Mouse (Mus musculus) A20 (cell line): ENCODE results near the gene Larp6.
A peak's percentile ranks its signal among the peaks of the same experiment; 100 is the strongest.

Experiments used
- DNase-seq: peaks from one replicate; pipeline ENCODE4 v3.0.0-alpha.2; 2011; ENCODE audit warnings: low read depth, low spot score

Gene Larp6

GRCm38 (mm10) chr9:60712771-60713541, at the start of gene Larp6:
TSS of gene Larp6 (plus strand) at chr9:60712989.
- DNase-seq = no peak

DNA sequence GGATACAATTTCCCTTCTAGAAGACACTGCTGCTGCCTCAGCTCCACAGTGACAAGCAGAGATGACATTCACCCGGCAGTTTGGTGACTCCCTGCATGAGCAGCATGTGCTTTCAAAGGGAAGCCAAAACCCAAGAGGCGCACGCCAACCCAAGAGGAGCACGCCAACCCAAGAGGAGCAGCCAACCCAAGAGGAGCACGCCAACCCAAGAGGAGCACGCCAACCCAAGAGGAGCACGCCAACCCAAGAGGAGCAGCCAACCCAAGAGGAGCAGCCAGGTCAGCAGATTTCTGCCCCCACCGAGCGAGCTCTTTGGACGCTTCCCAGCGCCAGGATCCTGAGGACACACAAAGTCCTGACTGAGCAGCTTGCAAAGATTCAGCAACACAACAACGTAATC, 48.4 kb upstream of the Larp6 start:
- no peak for DNase-seq

DNA sequence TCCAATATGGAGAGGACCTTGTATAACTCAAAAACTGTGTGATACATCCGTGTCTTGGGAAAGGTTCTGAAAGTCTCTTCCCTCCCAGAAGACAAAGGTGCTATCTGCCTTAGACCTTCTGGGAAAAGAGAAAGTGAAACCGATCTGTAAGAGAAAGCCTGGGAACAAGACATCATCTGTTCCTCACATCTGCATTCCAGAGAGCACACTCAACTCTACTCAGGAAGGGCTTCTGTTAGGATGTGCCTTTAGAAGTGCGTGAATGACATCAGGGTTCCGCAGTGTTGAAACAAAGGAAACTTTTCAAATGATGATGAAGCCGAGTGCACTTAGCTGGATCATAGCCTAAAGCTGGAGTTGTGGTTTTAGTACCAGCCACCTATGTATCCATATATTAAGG, 47.9 kb upstream of the Larp6 start:
- no peak for DNase-seq

DNA sequence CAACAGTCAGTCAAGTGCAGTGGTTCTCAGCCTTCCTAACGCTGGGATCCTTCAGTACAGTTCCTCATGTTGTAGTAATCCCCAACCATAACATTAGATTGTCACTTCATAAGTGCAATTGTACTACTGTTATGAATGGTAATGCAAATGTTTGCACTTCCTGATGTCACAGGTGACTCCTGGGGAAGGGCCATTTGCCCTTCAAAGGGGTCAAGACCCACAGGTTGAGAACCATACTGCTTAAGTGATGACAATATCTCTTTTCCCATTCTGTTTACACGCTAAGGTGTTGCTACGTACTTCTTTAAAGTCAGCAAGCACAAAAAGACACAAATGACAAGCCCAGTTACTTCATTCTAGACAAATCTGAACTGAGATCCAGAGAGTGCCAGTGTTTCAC, 47.3 kb upstream of the Larp6 start:
- DNase-seq = no peak

DNA sequence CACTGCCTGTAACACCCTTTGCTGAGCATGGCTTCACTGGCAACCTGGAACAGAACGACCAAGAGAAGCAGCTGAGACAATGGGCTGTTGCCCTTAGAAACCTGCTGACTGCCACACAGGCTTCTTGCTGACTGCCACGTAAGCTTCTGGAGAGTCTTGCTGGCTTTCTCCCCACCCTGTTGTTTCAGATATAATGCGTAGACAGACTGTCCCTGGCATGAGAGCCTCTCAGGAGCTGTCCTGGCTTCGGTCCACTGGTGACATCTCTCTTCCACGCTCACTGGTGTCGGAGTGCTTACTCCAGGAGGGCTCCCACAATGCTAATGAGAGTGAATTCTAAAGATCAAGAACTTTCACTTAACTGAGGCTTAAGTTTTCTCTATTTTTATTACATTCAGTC, 43.9 kb upstream of the Larp6 start:
- DNase-seq = no peak

- no peak for DNase-seq
Observed at GRCm38 (mm10) chr9:60672568-60672967, 40.2 kb upstream of the Larp6 start.

DNA sequence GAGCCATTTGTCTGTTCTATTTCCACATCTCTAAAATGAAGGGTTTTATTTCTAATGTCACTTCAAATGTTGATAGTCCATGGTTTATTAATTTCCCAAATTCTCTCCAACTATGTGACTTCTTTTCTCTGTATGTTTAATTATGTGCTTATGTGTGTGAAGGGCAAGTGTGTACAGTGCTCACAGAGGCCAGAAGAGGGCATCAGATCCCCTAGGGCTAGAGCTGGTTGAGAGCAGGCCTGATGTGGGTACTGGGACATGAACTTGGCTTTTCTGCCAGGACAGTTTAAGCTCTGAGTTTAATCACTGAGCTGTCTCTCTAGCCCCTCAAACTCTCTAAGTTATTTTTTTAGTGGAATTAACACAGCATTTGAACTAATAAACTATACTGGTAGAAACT, 38.0 kb upstream of the Larp6 start:
- DNase-seq = peak; percentile 30

GRCm38 (mm10) chr9:60676429-60676828, 36.4 kb upstream of the Larp6 start:
- no peak for DNase-seq

GRCm38 (mm10) chr9:60678913-60679312, 33.9 kb upstream of the Larp6 start:
- no peak for DNase-seq

DNA sequence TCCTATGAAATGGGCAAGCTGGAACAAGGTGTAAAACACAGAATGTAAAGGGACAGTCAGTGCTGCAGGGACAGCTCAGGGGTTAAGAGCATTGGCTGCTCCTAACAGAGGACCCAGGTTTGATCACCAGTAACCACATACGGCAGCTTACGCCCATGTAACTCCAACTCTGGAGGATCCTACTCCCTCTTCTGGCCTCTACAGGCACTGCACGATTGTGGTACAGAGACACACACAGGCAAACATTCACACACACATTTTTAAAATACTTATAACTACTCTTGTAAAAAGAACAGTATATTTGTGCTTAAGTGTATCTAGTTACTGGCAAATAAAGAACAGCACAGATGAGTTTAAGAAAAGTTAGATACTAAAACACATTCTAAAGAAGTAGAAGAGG, 31.8 kb upstream of the Larp6 start:
- DNase-seq = peak; percentile 36

- DNase-seq = no peak
Observed at GRCm38 (mm10) chr9:60682753-60683152, 30.0 kb upstream of the Larp6 start.

- no peak for DNase-seq
Observed at GRCm38 (mm10) chr9:60687415-60687814, 25.4 kb upstream of the Larp6 start.

DNA sequence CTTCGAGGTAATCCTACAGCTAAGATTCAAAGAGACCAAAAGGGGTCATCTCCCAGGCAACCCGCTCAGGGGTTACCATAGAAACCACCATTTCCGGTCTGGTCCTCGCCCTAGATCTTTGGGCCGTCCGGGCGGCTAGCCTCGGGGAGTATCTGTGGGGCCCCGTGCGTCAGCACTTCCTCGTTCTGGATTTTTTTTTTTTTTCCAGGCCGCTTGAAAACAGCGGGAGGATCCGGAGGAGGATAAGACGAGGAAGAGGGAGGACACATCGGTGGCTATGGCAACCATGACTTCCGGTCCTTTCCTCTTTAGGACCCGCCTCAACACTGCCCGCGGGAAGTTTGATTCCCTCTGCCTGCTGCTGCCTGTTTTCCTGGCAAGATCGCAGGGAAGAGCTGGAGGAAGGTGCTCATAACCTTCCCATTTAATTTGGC, 24.9 kb upstream of the Larp6 start, which contains the start of gene Lrrc49:
Gene Lrrc49, minus strand, starts transcription at position 268 of the 434 bp plus-strand sequence.
- peak; percentile 84 for DNase-seq

GRCm38 (mm10) chr9:60692624-60693023, 20.2 kb upstream of the Larp6 start:
- DNase-seq = no peak

DNA sequence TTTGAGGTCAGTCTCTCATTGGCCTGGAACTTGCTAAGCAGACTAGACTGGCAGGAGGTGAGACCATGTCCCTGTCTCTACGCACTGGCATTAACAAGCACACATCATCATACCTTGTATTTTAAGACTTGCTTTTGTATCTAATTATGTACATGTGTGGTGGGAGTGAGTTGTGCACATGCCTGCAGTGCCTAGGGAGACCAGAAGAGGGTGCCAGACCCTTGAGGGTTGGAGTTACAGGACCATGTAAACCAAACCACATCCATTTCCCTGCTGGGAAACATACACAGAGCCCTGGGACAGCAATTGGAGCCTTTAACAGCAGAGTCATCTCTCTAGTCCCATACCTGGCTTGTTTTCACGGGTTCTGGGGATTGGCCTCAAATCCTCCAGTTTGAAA, 18.8 kb upstream of the Larp6 start:
- DNase-seq = peak; percentile 42

DNA sequence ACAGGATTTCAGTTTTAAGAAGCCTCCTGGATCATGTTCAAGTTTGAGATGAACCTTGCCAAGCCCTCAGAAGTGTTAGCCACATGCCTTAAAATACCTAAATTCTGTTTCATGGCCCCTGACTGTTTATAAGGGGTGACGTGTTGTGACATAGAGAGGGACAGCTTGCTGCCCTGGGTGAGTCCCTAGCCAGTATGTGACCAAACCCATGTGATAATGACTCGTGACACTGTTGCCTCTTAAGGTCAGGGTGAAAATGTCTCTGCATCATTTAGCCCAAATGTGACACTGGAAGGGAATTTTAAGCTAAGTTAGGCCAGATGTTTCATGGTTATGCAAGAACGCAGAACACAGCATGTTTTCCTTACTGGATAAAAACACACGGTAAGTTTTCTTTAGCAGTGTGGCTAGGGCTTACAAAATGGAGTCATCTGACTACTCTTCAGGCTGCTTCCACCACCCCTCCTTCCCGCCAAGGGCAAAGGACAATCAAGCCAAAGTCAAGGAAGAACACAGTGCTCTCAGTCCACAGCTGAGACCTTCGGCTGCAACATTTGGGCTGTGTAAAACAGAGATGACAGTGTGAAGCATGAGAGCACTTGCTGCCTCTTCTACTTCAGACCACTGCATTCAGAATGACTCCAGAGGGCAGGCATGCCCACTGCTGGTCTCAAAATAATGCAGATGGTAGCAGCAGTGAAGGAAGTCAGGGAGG, 16.4 kb upstream of the Larp6 start:
- no peak for DNase-seq

- DNase-seq = no peak
Observed at GRCm38 (mm10) chr9:60699581-60700231, 13.1 kb upstream of the Larp6 start.

- no peak for DNase-seq
Observed at GRCm38 (mm10) chr9:60707594-60707993, 5.2 kb upstream of the Larp6 start.

DNA sequence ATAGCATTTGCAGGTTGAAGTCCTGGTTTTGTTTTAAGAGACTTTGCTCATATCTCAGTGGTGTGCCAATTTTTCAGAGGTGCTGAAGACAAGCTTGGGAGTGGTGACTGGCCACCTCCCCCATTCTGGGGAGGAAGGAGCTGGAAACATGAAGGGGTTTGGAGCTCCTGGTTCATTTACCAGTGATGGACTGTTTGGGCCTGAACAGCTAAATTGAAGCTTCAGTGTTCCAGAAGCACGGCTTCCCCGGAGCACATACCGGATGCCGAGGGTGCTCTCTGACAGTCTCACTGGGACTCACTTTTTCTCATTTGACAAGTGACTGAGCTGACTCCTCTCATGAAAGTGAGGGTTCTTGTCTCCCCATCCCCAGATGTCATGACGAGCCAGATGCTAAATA, 4.2 kb upstream of the Larp6 start:
- DNase-seq = no peak

DNA sequence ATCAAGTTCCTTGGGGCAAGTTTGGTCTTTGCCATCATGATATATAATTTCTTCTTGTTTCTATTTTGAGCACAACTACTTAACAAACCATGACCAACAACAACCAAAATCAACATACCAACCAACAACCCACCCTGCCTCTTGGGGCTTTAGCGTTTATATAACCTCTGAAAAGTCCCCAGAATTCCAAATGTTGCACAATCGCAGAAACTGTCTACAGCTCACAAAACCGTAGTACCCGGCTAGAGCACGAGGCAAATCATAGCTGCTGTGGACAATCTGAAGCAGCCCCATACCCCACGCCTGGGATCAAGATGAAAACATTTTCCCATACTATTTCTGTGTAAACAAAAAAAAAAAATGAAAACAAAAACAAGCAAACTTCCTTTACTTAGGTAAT, 3.1 kb upstream of the Larp6 start:
- DNase-seq = no peak

GRCm38 (mm10) chr9:60712011-60712410, 778 bp upstream of the Larp6 start:
- no peak for DNase-seq

DNA sequence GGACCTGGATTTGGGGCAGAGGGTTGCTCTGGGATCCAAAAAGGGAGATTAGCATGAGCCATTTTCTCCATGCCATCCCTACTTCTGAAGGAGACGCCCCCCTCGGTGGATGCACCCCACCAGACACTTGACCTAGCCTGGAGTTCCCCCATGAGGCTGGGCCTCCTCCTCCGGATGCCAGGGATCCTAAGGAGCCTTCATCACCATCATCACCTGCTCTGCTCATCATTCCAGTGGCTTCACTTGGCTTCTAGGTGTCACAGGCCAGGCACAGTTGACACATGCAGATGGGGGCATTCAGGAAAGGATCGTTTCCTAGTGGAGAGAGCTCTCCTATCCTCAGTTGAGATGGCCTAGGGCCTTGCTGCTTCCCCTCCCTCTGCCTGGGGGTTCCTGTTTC, 827 bp downstream of the Larp6 start:
- no peak for DNase-seq

- no peak for DNase-seq
Observed at GRCm38 (mm10) chr9:60714191-60714590, 1.4 kb downstream of the Larp6 start.
